Mouse (Mus musculus) urinary bladder, postnatal 14 days (tissue): Measurements from ENCODE around the gene Sstr2.
"Not testable (repeated sequence)": the region's sequence is repeated elsewhere in the genome, so short reads cannot be mapped to it uniquely, and the experiment has no call there.

Source experiments
- DNase-seq: peaks from one replicate; pipeline ENCODE4 v3.0.0; 2021; ENCODE audit warnings: low spot score

Gene Sstr2

GRCm38 (mm10) chr11:113657221-113657620 is 38.1 kb downstream of the Sstr2 start:
- DNase-seq = no peak

- DNase-seq = no peak
These were observed 39.2 kb downstream of the Sstr2 start for GRCm38 (mm10) chr11:113658319-113658718.

GRCm38 (mm10) chr11:113658763-113659162 is 39.6 kb downstream of the Sstr2 start:
- no peak for DNase-seq

- not testable (repeated sequence) for DNase-seq
These were observed 41.1 kb downstream of the Sstr2 start for GRCm38 (mm10) chr11:113660213-113660612.

- no peak for DNase-seq
These were observed 41.8 kb downstream of the Sstr2 start for GRCm38 (mm10) chr11:113660940-113661339.

- no peak for DNase-seq
These were observed 42.8 kb downstream of the Sstr2 start for GRCm38 (mm10) chr11:113661835-113662351.

- DNase-seq = no peak
These were observed 45.1 kb downstream of the Sstr2 start for GRCm38 (mm10) chr11:113664279-113664678.

GRCm38 (mm10) chr11:113666205-113666604 is 47.1 kb downstream of the Sstr2 start:
- DNase-seq = no peak

GRCm38 (mm10) chr11:113666648-113667047 is 47.5 kb downstream of the Sstr2 start:
- no peak for DNase-seq

- no peak for DNase-seq
These were observed 48.0 kb downstream of the Sstr2 start for GRCm38 (mm10) chr11:113667122-113667521.

- no peak for DNase-seq
These were observed 48.6 kb downstream of the Sstr2 start for GRCm38 (mm10) chr11:113667704-113668103.

- no peak for DNase-seq
These were observed 49.7 kb downstream of the Sstr2 start for GRCm38 (mm10) chr11:113668857-113669256.

GRCm38 (mm10) chr11:113669711-113670110 is 50.6 kb downstream of the Sstr2 start:
- no peak for DNase-seq

GRCm38 (mm10) chr11:113673614-113674013 is 54.5 kb downstream of the Sstr2 start:
- DNase-seq = no peak

GRCm38 (mm10) chr11:113674595-113674994 is 55.5 kb downstream of the Sstr2 start:
- no peak for DNase-seq
